Mouse (Mus musculus): ENCODE results near the gene Smarca2.
"Not testable (repeated sequence)": the region's sequence is repeated elsewhere in the genome, so short reads cannot be mapped to it uniquely, and the experiment has no call there.

The Smarca2 gene

DNA sequence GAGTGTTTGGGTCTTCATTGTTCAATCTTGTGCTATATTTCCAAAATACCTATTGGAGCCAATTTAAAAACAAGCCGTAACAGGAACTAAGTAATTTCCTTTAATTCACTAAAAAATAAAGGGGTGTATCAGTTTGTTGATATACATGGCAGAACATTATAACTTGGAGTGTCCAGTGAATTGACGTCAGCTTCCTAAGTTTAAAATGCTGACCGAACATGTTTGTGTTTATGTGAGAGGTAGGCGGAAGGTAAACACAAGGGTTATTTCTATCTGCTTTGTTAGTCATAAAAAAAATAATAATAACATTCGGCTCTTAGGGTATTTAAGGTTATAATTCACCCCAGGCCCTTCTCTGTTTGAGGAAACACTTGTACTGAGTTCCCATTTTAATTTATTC lies 12.4 kb downstream of the Smarca2 start:
- DNase-seq (ENCODE audit: low spot score): no peak

- DNase-seq (ENCODE audit: low spot score): no peak
Measured at GRCm38 (mm10) chr19:26630712-26631235, 25.9 kb downstream of the Smarca2 start.

GRCm38 (mm10) chr19:26632228-26632627 lies 27.4 kb downstream of the Smarca2 start:
- no peak for DNase-seq (ENCODE audit: low spot score)

GRCm38 (mm10) chr19:26640556-26640955 lies 35.7 kb downstream of the Smarca2 start:
- no peak for DNase-seq (ENCODE audit: low spot score)

DNA sequence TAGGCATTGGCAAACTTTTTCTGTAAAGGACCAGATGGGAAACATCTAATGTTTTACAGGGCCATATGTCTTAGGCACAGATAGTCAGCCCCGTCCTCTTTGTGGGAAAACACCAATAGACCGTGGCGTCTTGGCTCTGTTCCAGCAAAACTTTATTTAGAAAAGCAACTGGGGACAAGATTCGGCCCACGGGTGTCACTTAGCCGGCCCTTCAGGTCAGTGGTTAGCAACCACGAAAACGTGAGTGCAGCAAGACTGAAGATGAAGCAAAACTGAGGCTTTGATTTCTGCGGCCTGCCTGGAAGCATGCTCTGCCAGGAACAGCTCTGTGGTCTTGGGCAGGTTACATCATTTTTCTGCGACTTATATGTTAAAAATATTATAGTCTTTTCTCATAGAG lies 36.4 kb downstream of the Smarca2 start:
- no peak for DNase-seq (ENCODE audit: low spot score)

DNA sequence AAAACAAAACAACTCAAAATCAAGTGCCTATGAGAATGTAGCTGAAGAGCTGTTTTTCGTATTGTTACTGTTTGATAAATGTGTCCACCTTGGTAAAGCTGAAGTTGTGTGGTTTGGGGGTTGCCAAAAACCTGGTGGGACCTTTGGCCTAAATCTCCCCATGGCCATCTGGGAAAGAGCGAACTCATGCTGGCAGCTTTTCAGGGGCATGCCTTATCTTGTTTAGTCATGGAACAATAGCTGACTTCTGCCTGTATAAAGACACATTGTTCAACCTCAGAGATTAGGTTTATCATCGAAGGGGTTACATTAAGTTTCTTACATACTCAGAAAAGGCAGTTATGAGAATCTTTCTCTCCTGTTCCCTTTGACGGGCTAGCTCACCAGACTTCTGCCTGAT lies 38.2 kb downstream of the Smarca2 start:
- DNase-seq (ENCODE audit: low spot score): no peak

GRCm38 (mm10) chr19:26643936-26644335 lies 39.1 kb downstream of the Smarca2 start:
- no peak for DNase-seq (ENCODE audit: low spot score)

GRCm38 (mm10) chr19:26645016-26645415 lies 40.2 kb downstream of the Smarca2 start:
- no peak for DNase-seq (ENCODE audit: low spot score)

DNA sequence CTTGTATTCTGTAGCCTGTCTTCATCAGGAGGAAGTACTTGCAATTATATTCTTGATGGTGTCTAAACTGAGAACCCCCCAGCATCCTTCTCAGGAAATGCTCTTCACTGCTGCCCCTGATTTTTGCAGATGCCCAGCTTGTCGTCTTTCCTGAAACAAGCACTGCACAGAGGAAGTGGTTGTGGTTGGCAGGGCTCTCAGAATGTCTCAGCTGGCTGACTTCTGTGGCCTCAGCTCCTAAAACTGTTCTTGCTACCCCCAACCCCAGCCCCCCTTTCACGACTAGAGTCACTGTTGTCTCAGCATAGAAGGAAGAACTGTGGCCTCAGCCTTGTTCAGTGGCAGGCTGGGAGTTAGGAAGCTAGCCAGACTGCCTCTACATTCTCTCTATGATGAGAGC lies 41.3 kb downstream of the Smarca2 start:
- DNase-seq (ENCODE audit: low spot score): no peak

DNA sequence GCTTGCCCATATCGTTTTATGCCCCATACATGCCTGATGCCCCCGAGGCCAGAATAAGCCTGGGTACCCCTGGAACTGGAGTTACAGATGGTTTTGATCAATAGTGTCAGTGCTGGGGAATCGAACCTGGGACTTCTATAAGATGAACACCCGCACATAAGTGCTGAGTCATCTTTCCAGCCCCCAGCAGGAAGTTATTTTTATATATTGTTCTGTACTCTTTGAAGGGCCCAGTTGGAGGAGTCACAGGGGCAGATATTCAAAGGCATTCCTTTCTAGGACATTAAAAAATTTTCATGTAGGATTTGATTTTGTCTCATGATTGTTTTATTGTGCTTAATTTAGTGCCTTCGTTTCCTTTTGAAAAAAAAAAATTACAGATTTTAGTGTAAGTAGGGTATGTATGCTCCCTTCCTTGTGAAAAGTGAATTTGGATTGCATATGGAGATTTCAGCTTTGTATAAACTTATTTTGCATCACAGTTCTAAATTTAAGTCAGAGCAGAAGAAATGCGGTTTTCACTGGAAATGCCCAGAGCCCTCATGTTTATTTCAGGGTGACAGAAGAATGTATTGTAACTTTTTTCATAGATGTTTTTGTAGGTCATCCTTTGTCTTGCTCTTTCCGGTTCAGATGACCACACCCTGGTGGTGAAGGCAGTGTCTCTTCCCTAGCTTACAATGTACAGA lies 45.9 kb downstream of the Smarca2 start:
- no peak for DNase-seq (ENCODE audit: low spot score)

DNA sequence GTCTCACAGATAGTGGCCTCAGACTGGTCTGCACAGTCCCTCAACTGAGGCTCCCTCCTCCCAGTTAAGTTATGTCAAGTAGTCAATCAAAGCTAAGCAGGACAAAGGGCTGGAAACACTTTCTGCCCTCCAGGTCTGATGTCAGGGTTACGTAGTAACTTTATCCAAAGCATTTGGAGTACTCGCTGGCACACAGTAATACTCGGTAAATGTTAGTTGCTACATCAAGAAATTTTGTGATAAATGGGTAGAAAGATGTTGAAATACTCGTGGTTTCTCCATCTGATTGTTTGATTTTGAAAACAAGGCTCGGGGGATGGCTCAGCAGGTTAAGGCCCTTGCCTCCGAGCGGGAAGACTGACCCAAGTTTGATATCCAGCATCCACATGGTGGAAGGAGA lies 53.5 kb downstream of the Smarca2 start:
- DNase-seq (ENCODE audit: low spot score): no peak

- DNase-seq (ENCODE audit: low spot score): no peak
Measured at GRCm38 (mm10) chr19:26659976-26660375, 55.1 kb downstream of the Smarca2 start.

DNA sequence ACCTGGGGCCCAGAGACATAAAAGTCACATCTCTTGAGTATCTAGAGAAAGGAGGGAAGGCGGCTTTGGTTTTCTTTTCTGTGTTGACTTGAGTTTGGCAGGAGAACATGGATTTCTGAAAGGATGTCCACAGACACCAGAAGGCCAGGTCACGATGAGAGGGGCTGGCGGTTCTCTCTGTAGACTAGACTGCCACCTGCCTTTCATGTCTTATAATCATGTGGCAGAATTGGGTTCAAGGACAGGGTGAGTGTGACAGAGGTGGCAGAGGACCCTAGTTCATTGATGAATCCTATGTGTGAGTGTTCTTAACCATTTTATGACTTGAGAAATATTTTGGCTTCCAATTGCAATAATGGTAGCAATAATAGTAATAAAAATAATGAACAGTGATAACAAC lies 56.3 kb downstream of the Smarca2 start:
- DNase-seq (ENCODE audit: low spot score): no peak

DNA sequence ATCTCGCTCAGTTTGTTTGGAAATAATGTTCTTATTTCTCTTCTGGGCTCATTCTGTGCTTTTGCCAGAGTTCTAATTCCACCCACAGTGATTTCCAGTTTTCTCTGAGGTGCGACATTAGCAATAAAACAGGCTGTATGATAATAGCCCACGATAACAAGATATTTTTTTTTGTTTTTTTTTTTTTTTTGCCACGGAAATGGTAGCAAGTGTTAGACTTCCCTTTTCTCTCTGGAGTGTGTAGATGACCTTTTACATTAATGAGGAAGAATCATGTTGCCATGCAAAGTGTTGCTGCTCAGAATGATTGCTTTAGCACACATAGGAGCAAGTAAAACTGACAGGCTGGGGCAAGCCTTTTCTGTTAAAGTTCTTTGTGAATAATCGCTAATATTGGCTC lies 61.5 kb downstream of the Smarca2 start:
- no peak for DNase-seq (ENCODE audit: low spot score)

DNA sequence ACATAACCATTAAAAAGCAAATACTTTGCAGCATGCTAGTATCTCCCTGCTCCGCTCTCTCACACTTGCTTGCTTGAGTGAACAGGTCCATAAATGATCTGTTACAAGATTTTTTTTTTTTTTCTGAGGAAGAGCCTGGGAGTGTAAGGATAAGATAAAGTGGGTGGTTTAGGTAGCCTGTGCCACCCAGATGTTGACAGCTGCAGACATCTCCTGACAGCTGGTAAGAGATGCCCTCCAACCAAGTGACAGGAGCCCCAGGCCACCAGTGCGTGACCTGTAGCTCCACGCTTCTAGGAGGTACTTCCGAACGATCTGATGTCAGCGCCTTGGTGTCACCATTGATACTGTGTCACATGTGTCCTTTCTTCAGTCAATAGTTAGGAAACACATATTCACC lies 65.2 kb downstream of the Smarca2 start:
- DNase-seq (ENCODE audit: low spot score): no peak

- not testable (repeated sequence) for DNase-seq (ENCODE audit: low spot score)
Measured at GRCm38 (mm10) chr19:26671413-26671812, 66.6 kb downstream of the Smarca2 start.

GRCm38 (mm10) chr19:26675917-26676316 lies 71.1 kb downstream of the Smarca2 start:
- DNase-seq (ENCODE audit: low spot score): no peak

- no peak for DNase-seq (ENCODE audit: low spot score)
Measured at GRCm38 (mm10) chr19:26678543-26678942, 73.7 kb downstream of the Smarca2 start.

DNA sequence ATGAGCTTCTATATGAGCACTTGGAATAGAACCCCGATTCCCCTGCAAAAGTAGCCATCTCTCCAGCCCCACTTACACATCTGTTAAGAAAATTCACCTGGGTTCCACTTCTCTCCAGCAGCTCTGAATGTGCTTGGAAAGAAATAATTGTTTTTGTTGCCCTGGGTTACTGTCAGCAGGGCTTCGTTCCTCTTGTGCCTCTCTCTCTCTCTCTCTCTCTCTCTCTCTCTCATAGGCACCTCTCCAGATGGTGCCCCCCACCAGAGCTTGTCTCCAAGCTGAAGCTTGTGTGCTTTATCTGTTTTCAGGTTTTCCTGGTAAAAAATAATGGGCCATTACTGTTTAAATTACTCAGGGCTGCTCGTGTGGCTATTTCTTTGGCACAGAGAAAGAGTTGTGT lies 74.8 kb downstream of the Smarca2 start:
- no peak for DNase-seq (ENCODE audit: low spot score)

GRCm38 (mm10) chr19:26681549-26681948 lies 76.7 kb downstream of the Smarca2 start:
- no peak for DNase-seq (ENCODE audit: low spot score)

DNA sequence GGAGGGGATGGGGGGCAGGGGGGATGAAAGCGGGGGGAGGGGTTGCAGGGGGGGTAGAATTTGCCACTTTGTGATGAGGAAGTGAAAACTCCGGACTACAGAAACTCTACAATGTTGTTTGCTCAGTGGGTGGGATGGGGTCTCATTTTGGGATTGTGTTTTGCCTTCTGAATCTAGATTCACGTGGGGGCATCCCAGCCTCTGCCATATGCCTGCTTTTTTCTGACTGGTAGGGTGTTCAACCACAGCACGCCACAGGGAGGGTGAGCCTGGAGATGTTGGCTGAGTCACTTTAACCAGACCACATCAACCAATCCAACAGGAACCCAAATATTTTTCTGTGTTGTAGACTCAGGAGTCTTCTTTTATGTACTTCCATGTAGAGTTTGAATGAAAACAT lies 77.3 kb downstream of the Smarca2 start:
- DNase-seq (ENCODE audit: low spot score): no peak

DNA sequence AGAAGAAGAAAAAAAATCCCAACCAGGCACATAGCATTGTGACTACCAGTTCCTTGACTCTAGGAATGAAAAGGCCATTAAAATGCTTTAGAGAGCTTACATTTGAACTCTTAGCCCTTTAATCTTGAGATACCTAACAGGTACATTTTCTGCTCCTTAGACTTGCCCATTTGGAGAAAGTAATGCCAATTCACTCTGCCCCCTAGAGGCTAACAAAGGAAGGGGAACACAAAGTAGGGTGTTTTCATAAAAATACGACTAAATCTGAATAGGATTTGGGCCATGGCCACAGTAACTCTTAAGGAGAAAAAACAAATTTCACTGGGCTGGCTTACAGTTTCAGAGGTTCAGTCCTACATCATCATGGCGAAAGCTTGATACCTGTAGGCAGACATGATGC lies 77.9 kb downstream of the Smarca2 start:
- no peak for DNase-seq (ENCODE audit: low spot score)

GRCm38 (mm10) chr19:26683731-26684130 lies 78.9 kb downstream of the Smarca2 start:
- DNase-seq (ENCODE audit: low spot score): no peak

- DNase-seq (ENCODE audit: low spot score): no peak
Measured at GRCm38 (mm10) chr19:26690516-26690915, 85.7 kb downstream of the Smarca2 start.

Data from urinary bladder, postnatal 25 days (tissue).